Mouse (Mus musculus) monocyte, adult 59 days (primary cell): Measurements from ENCODE around the gene Dap3. TPM values are rescaled to one million over a fixed set of nuclear protein-coding genes. Genes with fewer than 3 reads are reported as not detected.

Source experiments
- total RNA-seq, 2 experiments: library from RNA; stranded (reverse); gene quantifications; one replicate each; pipeline ENCODE4 v1.2.4; 2023

Dap3 gene
- 10 to 100 TPM; 42.3 to 47.0 TPM for total RNA-seq

GRCm38 (mm10) chr3:88950576-88951326 lies at the start of gene Dap3, which contains the start of gene Ash1l:
Gene Dap3 (minus strand): TSS chr3:88951181.
Gene Ash1l (plus strand): TSS chr3:88950622.

GRCm38 (mm10) chr3:88913511-88914383 lies 37.2 kb downstream of the Dap3 start, which contains the start of gene Msto1:
Gene Msto1 (minus strand): TSS chr3:88913999.

Other genes with a start within 250 kb of the Dap3 start
- gene Rit1, start 234.3 kb downstream of the Dap3 start, total RNA-seq: 10 to 100 TPM; 51.6 to 56.0 TPM
- gene Syt11, start 176.0 kb downstream of the Dap3 start, total RNA-seq: 1 to 10 TPM; 2.7 to 2.9 TPM
- gene Gon4l, start 116.0 kb downstream of the Dap3 start, total RNA-seq: 10 to 100 TPM; 39.3 to 47.1 TPM
- 10 to 100 TPM; 10.2 to 12.4 TPM for gene Msto1, start 37.2 kb downstream of the Dap3 start, total RNA-seq
- gene Ash1l, start 559 bp downstream of the Dap3 start, total RNA-seq: 10 to 100 TPM; 56.5 to 59.4 TPM
- gene Rusc1, start 142.1 kb upstream of the Dap3 start, total RNA-seq: 10 to 100 TPM; 32.8 to 34.0 TPM
- not detected for gene Gm43738, start 149.9 kb upstream of the Dap3 start, total RNA-seq
- gene Fdps, start 150.8 kb upstream of the Dap3 start, total RNA-seq: 10 to 100 TPM; 34.8 to 48.9 TPM
- not detected for gene Pklr, start 185.0 kb upstream of the Dap3 start, total RNA-seq
- under 1 TPM in 1 of 2 experiments, not detected in 1; 0.31 TPM for gene Hcn3, start 209.0 kb upstream of the Dap3 start, total RNA-seq
- gene Clk2, start 213.6 kb upstream of the Dap3 start, total RNA-seq: 10 to 100 TPM; 79.1 to 83.2 TPM
- gene Scamp3, start 226.3 kb upstream of the Dap3 start, total RNA-seq: 10 to 100 TPM; 82.3 TPM
- 10 to 100 TPM; 12.2 to 13.0 TPM for gene Fam189b, start 232.0 kb upstream of the Dap3 start, total RNA-seq